Mouse (Mus musculus): Measurements from ENCODE around the gene Cenpn.

- TF ChIP-seq CTCF (IDR thresholded peaks at IDR 0.05; ENCODE audit: control insufficient read depth, insufficient read depth, insufficient read length) (no peak), CEBPB (IDR thresholded peaks at IDR 0.05; ENCODE audit: low read depth) (no peak)
Measured at GRCm38 (mm10) chr8:116891446-116891845, 30.1 kb upstream of the Cenpn start.
